Mouse (Mus musculus) neural tube, embryonic 11.5 days (tissue): ENCODE measurements around the gene Glp2r. TPM values are rescaled to one million over a fixed set of nuclear protein-coding genes. Genes with fewer than 3 reads are reported as not detected.

ENCODE experiments used
- ATAC-seq: fragments of 200-750 bp; cut with Nextera tagmentation; 2 replicates; pipeline ENCODE4 v1.8.0; 2017; ENCODE audit warnings: moderate number of reproducible peaks, mild to moderate bottlenecking, moderate TSS enrichment, moderate library complexity; ENCODE audit not compliant: insufficient read depth, low FRiP score, low TSS enrichment
- DNase-seq: peaks from one replicate; pipeline ENCODE4 v3.0.0-alpha.2; 2015; ENCODE audit warnings: low spot score
- H3K27ac ChIP-seq: fragments of 300-500 bp; sonication (generic); 2 replicates; pipeline ENCODE4 v1.5.1; 2014; ENCODE audit warnings: low read depth, mild to moderate bottlenecking, low read length
- H3K27me3 ChIP-seq: fragments of 300-500 bp; sonication (generic); 2 replicates; pipeline ENCODE4 v1.6.1; 2014; ENCODE audit warnings: mild to moderate bottlenecking, low read length, mixed read lengths; ENCODE audit not compliant: control insufficient read depth, insufficient read depth
- H3K36me3 ChIP-seq: fragments of 300-500 bp; sonication (generic); 2 replicates; pipeline ENCODE4 v1.6.1; 2014; ENCODE audit warnings: mild to moderate bottlenecking, low read length, moderate library complexity, mixed read lengths; ENCODE audit not compliant: control insufficient read depth, insufficient read depth
- H3K4me1 ChIP-seq: fragments of 300-500 bp; sonication (generic); 2 replicates; pipeline ENCODE4 v1.6.1; 2014; ENCODE audit warnings: low read length, mixed read lengths; ENCODE audit not compliant: control insufficient read depth, insufficient read depth
- H3K4me2 ChIP-seq: fragments of 300-500 bp; sonication (generic); 2 replicates; pipeline ENCODE4 v1.6.1; 2014; ENCODE audit warnings: low read depth, mild to moderate bottlenecking, moderate library complexity
- H3K4me3 ChIP-seq: fragments of 300-500 bp; sonication (generic); 2 replicates; pipeline ENCODE4 v1.5.1; 2014; ENCODE audit warnings: low read depth, low read length
- H3K9ac ChIP-seq: fragments of 300-500 bp; sonication (generic); 2 replicates; pipeline ENCODE4 v1.6.1; 2014; ENCODE audit warnings: mild to moderate bottlenecking, low read length
- H3K9me3 ChIP-seq: fragments of 300-500 bp; sonication (generic); 2 replicates; pipeline ENCODE4 v1.6.1; 2016; ENCODE audit warnings: low read length; ENCODE audit not compliant: control insufficient read depth
- WGBS: fragments of 180-500 bp; shearing (Covaris S2); extraction: QIAGEN DNeasy Blood & Tissue Kit; methylation state at CpG from one replicate; pipeline ENCODE4 v1.1.7; 2014; 5-methylcytosine and 5-hydroxymethylcytosine counted together
- polyA plus RNA-seq: library from polyadenylated mRNA; unstranded; fragments of >200 nt; fragmentation: Nextera tagmentation; extraction: Ambion mirVana; gene quantifications from 2 replicates; pipeline ENCODE4 v1.2.1, GENCODE M21; 2014

Glp2r gene
- polyA plus RNA-seq = not detected in 2 replicates

DNA sequence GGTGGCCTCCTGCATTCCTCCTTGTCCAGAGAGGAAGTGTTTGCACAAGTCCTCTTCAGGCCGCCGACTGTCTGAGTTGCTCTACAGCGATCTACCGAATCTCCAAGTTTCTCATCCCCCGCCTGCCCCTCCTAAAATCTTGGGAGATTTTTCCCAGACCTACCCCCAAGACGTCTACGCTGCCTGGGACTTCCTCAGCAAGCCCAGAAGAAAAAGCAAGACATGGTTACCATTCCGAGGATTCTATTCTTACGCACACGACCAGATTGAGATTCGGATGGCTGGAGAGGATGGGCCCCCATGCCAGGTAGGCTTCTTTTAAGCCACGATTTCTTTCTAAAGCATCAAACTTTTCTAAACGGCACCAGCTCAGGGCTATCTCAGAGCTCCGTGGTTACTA, at the start of gene Glp2r:
TSS of gene Glp2r (minus strand) at position 101 of the 400 bp plus-strand sequence.
- Histone ChIP-seq H3K27me3 (no peaks in the 10 kb centered on the region), H3K9ac (no peak within 1 kb of the TSS), H3K4me1 (no peaks in the 10 kb centered on the region), H3K36me3 (no peaks in the 10 kb centered on the region), H3K4me3 (no peak within 1 kb of the TSS), H3K9me3 (no peaks in the 10 kb centered on the region), H3K4me2 (no peak within 1 kb of the TSS), H3K27ac (no peak within 1 kb of the TSS)
- WGBS = 85% methylated on average over 14 of the region's 14 CpGs
- DNase-seq (no peak), ATAC-seq (no peak)

DNA sequence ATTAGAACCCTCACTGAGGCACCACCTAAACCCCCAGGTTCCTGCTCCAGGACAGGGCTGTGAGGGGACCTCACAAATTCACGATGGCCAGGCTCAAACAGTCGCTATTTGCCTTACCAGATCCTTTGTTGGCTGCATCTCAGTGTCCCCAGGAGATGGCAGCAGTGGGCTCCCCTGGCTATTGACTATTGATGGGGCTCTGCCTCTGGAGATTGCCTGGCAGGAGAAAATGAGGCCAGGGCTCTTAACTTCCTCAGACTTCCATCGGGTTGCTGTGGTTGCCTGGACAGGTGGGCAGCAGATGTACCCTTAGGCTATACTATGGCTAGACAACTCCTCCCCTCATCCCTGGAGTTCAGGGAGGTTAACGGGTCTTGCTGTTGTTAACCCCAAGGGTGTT, 49.3 kb upstream of the Glp2r start:
- H3K9me3 ChIP-seq = no peaks in the 10 kb centered on the region
- WGBS = 18% methylated on average over 4 of the region's 4 CpGs
- no peak overlapping the region for H3K27ac ChIP-seq
- H3K4me2 ChIP-seq = no peak overlapping the region
- ATAC-seq (no peak), DNase-seq (peak; percentile 61)
- H3K4me1 ChIP-seq = 0 out of 2 replicates have a peak, but pooled peaks cover 3% of the 10 kb centered on the region
- H3K9ac ChIP-seq = no peak overlapping the region; the same call in 1 of the 2 replicates
- no peaks in the 10 kb centered on the region for H3K27me3 ChIP-seq
- no peaks in the 10 kb centered on the region for H3K36me3 ChIP-seq
- no peak overlapping the region for H3K4me3 ChIP-seq

DNA sequence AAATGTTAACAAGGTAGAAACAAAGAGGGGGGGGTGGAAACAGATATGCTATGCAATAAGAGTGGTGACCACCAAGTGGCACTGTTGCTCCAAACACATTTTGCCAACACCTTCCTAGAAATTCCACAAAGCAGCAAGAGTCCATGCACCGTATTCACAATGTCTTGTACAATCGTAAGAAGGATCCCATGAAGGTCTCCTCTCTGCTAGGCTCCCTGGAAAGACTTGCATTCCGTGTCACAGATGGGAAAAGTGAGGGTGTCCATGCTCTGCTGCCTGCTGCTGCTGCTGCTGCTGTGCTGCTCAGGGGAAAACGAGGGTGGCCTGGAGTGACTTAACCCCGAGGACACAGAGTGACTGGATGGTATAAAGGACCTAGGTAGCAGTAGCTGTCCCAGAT, 48.7 kb upstream of the Glp2r start:
- Histone ChIP-seq H3K36me3 (no peaks in the 10 kb centered on the region), H3K9me3 (no peaks in the 10 kb centered on the region), H3K4me2 (peak overlapping the region; percentile 7; the same call in 1 of the 2 replicates), H3K27me3 (no peaks in the 10 kb centered on the region), H3K4me1 (0 out of 2 replicates have a peak, but pooled peaks cover 3% of the 10 kb centered on the region), H3K4me3 (no peak overlapping the region), H3K9ac (peak overlapping the region; percentile 26; the same call in 1 of the 2 replicates), H3K27ac (no peak overlapping the region)
- peak; percentile 48 for DNase-seq
- no peak for ATAC-seq
- 33% methylated on average over 5 of the region's 5 CpGs for whole genome bisulfite sequencing

DNA sequence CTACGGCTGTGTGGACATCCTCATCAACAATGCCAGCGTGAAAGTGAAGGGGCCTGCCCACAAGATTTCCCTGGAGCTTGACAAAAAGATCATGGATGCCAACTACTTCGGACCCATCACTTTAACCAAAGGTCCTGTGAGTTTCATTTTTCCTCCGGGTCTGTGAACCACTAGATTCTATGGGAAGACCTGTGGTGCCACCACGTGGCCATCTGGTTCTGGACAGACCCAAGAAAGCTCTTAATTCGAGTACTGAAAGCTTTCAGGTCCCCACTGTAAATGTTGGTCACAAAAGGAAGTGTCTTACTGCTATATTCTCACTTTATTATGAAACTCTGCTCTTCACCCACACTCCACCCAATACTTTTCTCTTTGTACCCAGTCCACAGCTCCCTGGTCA, 40.6 kb upstream of the Glp2r start:
- ATAC-seq = no peak
- no peaks in the 10 kb centered on the region for H3K36me3 ChIP-seq
- H3K4me3 ChIP-seq = no peak overlapping the region
- H3K27me3 ChIP-seq = no peaks in the 10 kb centered on the region
- no peaks in the 10 kb centered on the region for H3K4me1 ChIP-seq
- DNase-seq = no peak
- H3K27ac ChIP-seq = no peak overlapping the region
- WGBS = 84% methylated on average over 6 of the region's 6 CpGs
- no peaks in the 10 kb centered on the region for H3K9me3 ChIP-seq
- H3K4me2 ChIP-seq = no peak overlapping the region
- no peak overlapping the region for H3K9ac ChIP-seq

DNA sequence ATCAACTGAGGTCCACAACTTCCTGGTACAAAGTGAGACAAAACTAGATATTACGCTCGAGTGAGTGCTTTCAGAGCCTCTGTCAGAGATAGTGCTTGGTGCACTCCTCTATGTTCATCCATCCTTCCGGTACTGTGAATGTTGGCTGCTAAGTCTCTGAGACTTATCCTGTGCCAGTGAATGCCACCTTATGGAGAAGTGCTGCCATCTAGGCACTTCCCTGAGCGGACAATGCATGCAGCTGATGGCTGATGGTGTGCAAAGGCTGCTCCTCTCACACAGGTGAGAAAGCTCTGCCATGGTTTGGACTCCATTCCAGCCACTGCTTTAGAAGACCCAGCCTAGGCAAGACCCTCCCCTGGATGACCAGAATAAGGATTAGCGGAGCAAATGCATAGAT, 37.1 kb upstream of the Glp2r start:
- ATAC-seq = no peak
- WGBS = 69% methylated on average over 5 of the region's 5 CpGs
- Histone ChIP-seq H3K4me1 (no peaks in the 10 kb centered on the region), H3K4me3 (no peak overlapping the region), H3K9ac (no peak overlapping the region), H3K36me3 (no peaks in the 10 kb centered on the region), H3K27me3 (no peaks in the 10 kb centered on the region), H3K27ac (no peak overlapping the region), H3K9me3 (no peaks in the 10 kb centered on the region), H3K4me2 (no peak overlapping the region)
- no peak for DNase-seq

DNA sequence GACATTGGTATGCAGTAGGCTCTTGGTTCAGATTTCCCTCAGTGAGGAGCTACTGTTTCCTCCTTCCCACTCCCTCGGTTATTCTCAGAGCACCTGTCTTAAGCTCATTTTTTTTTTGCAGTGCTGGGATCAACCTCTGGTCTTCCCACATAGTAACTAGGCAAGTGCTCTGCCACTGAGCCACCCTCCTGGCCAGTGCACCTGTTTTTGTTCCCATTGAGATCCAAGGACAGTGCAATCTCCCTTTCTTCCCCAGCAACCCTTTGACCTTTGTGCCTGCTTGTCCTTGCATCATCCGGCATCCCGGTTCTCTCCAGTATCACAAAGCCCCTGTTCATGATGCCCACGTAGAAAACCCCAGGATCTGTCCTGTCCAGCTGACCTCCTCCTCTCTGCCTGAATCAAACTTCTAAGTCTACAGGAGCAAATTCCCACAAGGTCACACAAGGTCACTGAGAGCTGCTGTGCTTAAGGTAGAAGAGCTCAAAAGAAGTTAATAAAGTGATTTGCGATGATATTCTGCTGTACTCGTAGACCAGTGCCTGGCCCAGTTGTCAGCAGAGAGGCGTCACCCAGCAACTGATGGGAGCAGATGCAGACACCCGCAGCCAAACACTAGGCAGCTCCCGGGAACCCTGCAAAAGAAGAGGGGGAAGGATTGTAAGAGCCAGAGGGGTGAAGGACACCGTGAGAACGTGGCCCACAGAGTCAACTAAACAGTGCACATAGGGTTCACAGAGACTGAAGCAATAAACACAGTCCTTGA, 36.1 kb upstream of the Glp2r start:
- WGBS = 84% methylated on average over 11 of the region's 11 CpGs
- Histone ChIP-seq H3K4me1 (no peaks in the 10 kb centered on the region), H3K27me3 (no peaks in the 10 kb centered on the region), H3K27ac (no peak overlapping the region), H3K9me3 (no peaks in the 10 kb centered on the region), H3K4me3 (no peak overlapping the region), H3K9ac (no peak overlapping the region), H3K36me3 (no peaks in the 10 kb centered on the region), H3K4me2 (no peak overlapping the region)
- DNase-seq (no peak), ATAC-seq (no peak)

DNA sequence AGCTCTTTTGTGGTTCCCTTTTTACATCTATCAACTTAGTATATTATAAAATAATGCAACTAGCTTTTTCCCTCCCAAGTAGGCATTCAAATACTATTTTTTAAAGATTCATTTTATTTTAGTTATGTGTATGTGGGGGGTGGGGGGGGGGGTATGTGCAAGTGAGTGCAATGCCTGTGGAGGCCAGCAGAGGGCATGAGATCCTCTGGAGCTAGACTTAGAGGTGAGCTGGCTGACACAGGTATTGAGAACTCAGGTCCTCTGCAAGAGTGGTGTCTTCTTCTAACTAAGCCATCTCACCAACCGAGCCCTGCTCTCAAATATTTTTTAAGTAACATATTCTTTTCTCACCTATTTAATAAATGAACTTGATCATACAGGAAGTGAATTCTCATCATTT, 34.6 kb upstream of the Glp2r start:
- DNase-seq (no peak), ATAC-seq (no peak)
- Histone ChIP-seq H3K4me2 (no peak overlapping the region), H3K4me3 (no peak overlapping the region), H3K27me3 (no peaks in the 10 kb centered on the region), H3K4me1 (no peaks in the 10 kb centered on the region), H3K36me3 (no peaks in the 10 kb centered on the region), H3K9me3 (no peaks in the 10 kb centered on the region), H3K27ac (no peak overlapping the region), H3K9ac (no peak overlapping the region)
- 94% methylated on average over 1 of the region's 1 CpGs for WGBS

DNA sequence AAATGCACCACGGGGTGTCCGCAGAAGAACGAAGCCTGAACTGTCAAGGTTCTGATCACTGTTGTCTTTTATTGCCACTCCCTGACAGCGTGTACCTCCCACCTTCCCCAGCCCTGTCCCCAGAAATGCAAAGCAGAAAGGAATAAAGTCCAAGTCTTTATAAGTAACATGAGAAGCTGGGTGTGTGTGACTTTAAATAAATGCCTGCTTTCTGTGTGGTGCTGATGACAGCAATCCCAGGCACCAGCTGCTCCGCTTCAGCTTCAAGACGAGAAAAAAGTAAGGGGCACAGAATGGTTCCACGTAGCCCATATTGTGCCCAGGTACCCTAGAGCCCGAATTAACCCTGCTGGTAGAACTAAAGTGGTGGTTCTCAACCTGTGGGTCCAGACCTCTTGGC, 30.2 kb upstream of the Glp2r start:
- no peaks in the 10 kb centered on the region for H3K36me3 ChIP-seq
- no peak for DNase-seq
- no peaks in the 10 kb centered on the region for H3K9me3 ChIP-seq
- 83% methylated on average over 8 of the region's 8 CpGs for WGBS
- no peaks in the 10 kb centered on the region for H3K4me1 ChIP-seq
- no peak for ATAC-seq
- no peak overlapping the region for H3K27ac ChIP-seq
- no peak overlapping the region for H3K4me3 ChIP-seq
- H3K9ac ChIP-seq = no peak overlapping the region
- H3K4me2 ChIP-seq = no peak overlapping the region
- no peaks in the 10 kb centered on the region for H3K27me3 ChIP-seq

DNA sequence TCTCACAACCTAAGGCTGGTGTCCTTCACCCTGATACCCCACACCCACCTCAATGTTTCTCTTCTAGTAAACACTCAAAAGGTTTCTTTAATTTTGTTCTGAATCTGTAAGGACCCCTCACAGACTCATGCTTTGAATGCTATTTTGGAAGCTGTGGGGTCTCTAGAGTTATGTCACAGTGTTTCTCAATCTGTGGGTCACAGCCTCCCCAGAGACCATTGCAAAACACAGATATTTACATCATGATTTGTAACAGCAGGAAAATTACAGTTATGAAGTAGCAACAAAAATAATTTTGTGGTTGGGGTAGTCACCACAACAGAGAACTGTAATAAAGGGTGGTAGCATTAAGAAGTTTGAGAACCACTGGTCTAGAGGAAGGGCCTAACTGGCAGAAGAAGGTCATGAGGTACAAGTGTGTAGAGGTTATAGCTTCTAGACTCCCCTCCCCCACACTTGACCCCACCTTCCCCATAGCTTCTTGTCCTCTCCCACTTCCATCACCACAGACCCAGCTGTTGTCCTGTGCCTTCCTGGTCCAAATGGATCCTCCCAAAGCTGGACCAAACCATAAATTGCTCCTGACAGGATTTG, 29.3 kb upstream of the Glp2r start:
- ATAC-seq (no peak), DNase-seq (no peak)
- Histone ChIP-seq H3K9ac (no peak overlapping the region), H3K27ac (no peak overlapping the region), H3K4me1 (no peaks in the 10 kb centered on the region), H3K36me3 (no peaks in the 10 kb centered on the region), H3K9me3 (no peaks in the 10 kb centered on the region), H3K27me3 (no peaks in the 10 kb centered on the region), H3K4me2 (no peak overlapping the region), H3K4me3 (no peak overlapping the region)
